Mouse (Mus musculus) G1E-ER4 (cell line): Measurements from ENCODE around the gene Tmprss7. TPM values are rescaled to one million over a fixed set of nuclear protein-coding genes. Genes with fewer than 3 reads are reported as not detected.

ENCODE experiments used
- GATA1 ChIP-seq: IDR thresholded peaks from one replicate; pipeline ENCODE4 v1.8.0; 2012; ENCODE audit warnings: low read length, inconsistent platforms
- polyA plus RNA-seq: library from polyadenylated mRNA; stranded (reverse); fragments of >175 nt; gene quantifications from 2 replicates; pipeline ENCODE4 v1.2.3, GENCODE M21; 2012

The Tmprss7 gene
- polyA plus RNA-seq, 1 experiment: 0.02 TPM

- TF ChIP-seq GATA1: no peak
These were observed 40.2 kb downstream of the Tmprss7 start for GRCm38 (mm10) chr16:45653009-45653933.

- TF ChIP-seq GATA1: no peak
These were observed 42.0 kb downstream of the Tmprss7 start for GRCm38 (mm10) chr16:45651497-45651896.

DNA sequence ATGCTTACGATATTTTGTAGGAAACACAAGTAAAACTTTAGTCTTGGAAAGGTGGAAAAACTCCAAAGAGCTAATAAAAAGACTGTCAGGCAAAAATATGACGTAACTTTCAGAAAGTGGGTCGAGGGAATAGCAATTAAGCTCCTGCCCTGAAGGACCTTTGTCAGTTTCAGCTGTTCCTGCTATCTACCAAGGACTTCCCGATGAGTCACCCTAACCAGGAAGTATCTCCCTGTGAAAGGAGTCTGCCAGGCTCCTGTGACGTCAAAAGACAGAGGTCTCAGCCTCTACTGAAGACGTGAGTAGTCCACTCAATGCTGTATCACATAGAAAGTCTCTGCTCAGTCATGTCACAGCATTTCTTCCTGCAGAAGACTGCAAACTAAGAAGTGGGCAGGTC lies 49.1 kb downstream of the Tmprss7 start:
- TF ChIP-seq GATA1: no peak

DNA sequence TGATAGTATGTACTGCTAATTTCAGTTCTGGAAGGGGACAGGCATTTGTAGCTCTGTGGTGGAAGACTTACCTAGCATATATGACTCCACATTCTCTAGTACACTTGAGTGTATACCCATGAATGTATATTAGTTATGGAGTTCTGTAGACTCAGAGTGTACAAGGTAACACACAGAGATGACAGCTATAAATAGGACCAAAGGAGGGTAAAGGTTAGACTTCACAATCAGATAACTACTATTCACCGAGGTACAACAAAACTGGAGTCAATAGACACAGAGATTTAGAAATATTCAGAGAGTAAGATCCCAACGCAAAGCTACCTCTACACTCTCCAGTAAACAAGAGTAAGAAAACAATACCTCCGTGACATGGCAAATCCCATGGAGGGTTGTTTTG lies 49.5 kb downstream of the Tmprss7 start:
- no peak for TF ChIP-seq GATA1

- TF ChIP-seq GATA1: no peak
These were observed 52.2 kb downstream of the Tmprss7 start for GRCm38 (mm10) chr16:45641301-45641700.

GRCm38 (mm10) chr16:45640070-45640762 lies 53.2 kb downstream of the Tmprss7 start:
- no peak for TF ChIP-seq GATA1

GRCm38 (mm10) chr16:45635826-45636225 lies 57.6 kb downstream of the Tmprss7 start:
- no peak for TF ChIP-seq GATA1

DNA sequence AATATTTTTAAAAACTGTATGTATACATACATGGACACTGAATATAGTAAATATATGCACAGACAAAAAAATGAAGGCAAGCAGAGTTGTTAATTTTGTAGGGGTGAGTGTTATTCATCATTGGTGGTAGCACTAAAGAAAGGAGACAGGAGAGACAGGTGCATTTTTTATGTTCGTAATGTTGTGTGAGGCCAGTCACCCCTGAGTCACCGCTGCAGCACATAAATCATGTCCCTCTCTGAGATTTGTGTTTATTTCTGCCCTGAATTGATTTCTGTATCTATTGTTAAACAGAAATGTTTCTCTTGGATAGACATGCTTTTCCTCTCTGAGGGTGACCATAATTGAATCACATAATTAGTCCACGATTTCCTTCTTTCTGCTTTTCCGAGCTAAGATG lies 61.0 kb downstream of the Tmprss7 start:
- TF ChIP-seq GATA1: no peak

DNA sequence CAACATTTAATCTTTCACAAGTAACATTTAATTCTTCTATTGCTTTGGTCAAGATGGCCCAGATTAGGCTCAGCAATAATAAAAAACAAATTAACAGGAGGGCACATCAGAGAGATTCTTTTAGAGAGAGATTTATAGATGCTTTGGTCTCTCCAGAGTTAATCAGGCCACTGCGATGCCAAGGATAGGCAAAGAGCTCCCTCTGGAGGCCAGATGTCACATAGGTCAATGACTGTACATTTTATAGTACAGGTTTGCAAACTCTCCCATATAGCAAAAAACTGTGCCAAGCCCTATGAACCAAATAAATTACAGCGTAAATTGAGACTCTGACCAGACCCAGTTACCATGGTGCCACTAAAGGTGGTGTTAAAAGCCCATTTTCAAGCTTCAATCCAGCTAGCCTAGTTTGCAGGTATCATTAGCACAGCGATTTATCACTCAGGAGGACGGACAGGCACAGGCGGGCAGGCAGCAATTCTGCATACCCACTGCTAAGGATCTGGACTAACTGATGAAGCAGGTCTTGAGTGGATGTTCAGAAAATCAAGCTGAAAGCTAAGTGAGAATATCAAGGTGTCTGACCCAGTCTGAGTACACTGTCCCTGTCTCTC lies 63.0 kb downstream of the Tmprss7 start:
- no peak for TF ChIP-seq GATA1

GRCm38 (mm10) chr16:45629497-45630105 lies 63.9 kb downstream of the Tmprss7 start:
- TF ChIP-seq GATA1: no peak

DNA sequence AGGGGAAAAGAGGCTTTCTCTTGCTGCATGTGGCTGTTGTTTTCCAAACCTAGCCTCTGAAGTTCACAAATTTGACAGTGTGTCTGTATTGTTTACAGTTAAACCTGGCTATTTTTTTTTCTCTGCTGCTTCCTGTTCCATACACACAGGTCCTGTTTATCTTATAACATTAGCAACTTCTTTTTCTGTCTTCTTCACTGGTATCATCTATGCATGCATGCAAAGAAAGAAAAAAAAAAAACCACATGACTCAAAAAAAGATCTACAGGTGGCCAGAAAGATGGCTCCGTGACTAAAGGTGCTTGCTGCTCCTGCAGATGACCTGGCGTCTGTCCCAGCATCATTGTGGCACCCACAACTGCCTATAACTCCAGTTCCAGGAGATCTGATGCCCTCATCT lies 68.1 kb downstream of the Tmprss7 start:
- no peak for TF ChIP-seq GATA1

DNA sequence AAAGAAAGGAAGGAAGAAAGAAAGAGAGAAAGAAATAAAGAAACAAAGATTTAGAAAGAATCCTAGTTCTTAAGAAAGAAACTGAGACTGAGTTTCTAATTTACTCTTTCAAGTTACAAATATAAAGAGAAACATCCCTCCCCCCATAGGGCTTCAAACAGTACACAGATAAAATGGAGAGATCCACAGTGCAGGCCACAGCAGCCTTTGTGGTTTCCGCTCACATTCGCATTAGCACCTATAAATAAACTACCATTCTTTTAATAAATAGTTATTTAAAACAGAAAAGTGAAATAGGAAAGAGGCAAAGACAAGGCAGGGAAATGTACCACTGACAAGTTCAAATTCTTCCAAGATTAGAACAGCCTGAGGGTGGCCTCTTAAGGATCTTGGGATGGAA lies 68.7 kb downstream of the Tmprss7 start:
- TF ChIP-seq GATA1: no peak

DNA sequence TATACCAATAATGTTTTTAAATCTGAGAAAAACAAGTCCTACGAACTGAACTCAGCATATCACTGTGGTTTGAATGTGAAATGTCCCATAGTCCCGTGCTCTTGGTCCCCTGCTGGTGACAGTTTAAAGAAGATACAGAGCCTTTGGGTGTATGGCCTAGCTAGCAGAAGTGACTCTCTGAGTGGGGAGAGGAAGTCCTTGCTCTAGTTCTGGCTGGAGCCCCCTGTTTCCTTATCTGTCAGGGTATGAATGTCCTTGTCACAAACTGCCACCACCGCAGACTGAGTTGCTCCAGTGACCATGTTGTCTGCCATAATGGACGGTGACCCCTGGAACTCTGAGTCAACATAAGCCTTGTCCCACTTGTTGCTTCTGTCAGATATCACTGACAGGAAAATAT lies 70.2 kb downstream of the Tmprss7 start:
- TF ChIP-seq GATA1: no peak

- no peak for TF ChIP-seq GATA1
These were observed 73.6 kb downstream of the Tmprss7 start for GRCm38 (mm10) chr16:45619751-45620375.

GRCm38 (mm10) chr16:45615944-45616343 lies 77.5 kb downstream of the Tmprss7 start:
- TF ChIP-seq GATA1: no peak
